Mouse (Mus musculus) heart, embryonic 12.5 days (tissue): Measurements from ENCODE around the gene Ptp4a2. TPM values are rescaled to one million over a fixed set of nuclear protein-coding genes. Genes with fewer than 3 reads are reported as not detected.

Source experiments
- ATAC-seq: fragments of 200-750 bp; cut with Nextera tagmentation; 2 replicates; pipeline ENCODE4 v1.8.0; 2017; ENCODE audit warnings: moderate TSS enrichment, moderate library complexity; ENCODE audit not compliant: insufficient number of reproducible peaks, low FRiP score
- H3K27ac ChIP-seq: fragments of 300-500 bp; sonication (generic); 2 replicates; pipeline ENCODE4 v1.5.1; 2016; ENCODE audit warnings: mild to moderate bottlenecking, moderate library complexity; ENCODE audit not compliant: poor library complexity, severe bottlenecking
- H3K27me3 ChIP-seq: fragments of 300-500 bp; sonication (generic); replicated peaks from 2 replicates; pipeline ENCODE4 v1.6.1; 2016; ENCODE audit warnings: mild to moderate bottlenecking, moderate library complexity
- H3K36me3 ChIP-seq: fragments of 300-500 bp; sonication (generic); 2 replicates; pipeline ENCODE4 v1.6.1; 2016; ENCODE audit warnings: mild to moderate bottlenecking, moderate library complexity
- H3K4me1 ChIP-seq: fragments of 300-500 bp; sonication (generic); replicated peaks from 2 replicates; pipeline ENCODE4 v1.6.1; 2016; ENCODE audit warnings: mild to moderate bottlenecking
- H3K4me2 ChIP-seq: fragments of 300-500 bp; sonication (generic); 2 replicates; pipeline ENCODE4 v1.6.1; 2016; ENCODE audit warnings: mild to moderate bottlenecking, moderate library complexity
- H3K4me3 ChIP-seq: fragments of 300-500 bp; sonication (generic); 2 replicates; pipeline ENCODE4 v1.5.1; 2016; ENCODE audit warnings: mild to moderate bottlenecking
- H3K9ac ChIP-seq: fragments of 300-500 bp; sonication (generic); 2 replicates; pipeline ENCODE4 v1.6.1; 2016; ENCODE audit warnings: mild to moderate bottlenecking, moderate library complexity
- H3K9me3 ChIP-seq: fragments of 300-500 bp; sonication (generic); replicated peaks from 2 replicates; pipeline ENCODE4 v1.6.1; 2016; ENCODE audit warnings: mild to moderate bottlenecking, moderate library complexity
- WGBS: fragments of 180-500 bp; shearing (Covaris S2); methylation state at CpG from one replicate; pipeline ENCODE4 v1.1.7; 2016; 5-methylcytosine and 5-hydroxymethylcytosine counted together
- polyA plus RNA-seq: library from polyadenylated mRNA; unstranded; fragments of >200 nt; fragmentation: Nextera tagmentation; extraction: Ambion mirVana; gene quantifications from 2 replicates; pipeline ENCODE4 v1.2.1, GENCODE M21; 2016

Ptp4a2 gene
- polyA plus RNA-seq, 1 experiment from 2014 or later = 372 TPM

- Histone ChIP-seq H3K4me3 (no peak overlapping the region), H3K9me3 (no peaks in the 10 kb centered on the region), H3K36me3 (no peaks in the 10 kb centered on the region), H3K27me3 (no peaks in the 10 kb centered on the region), H3K9ac (peak overlapping the region; percentile 39; the same call in 1 of the 2 replicates), H3K4me1 (peaks cover 56% of the 10 kb centered on the region), H3K4me2 (peak overlapping the region; percentile 39), H3K27ac (peak overlapping the region; percentile 13; the same call in 1 of the 2 replicates)
- no peak for ATAC-seq
- 78% methylated on average over 4 of the region's 4 CpGs for WGBS
These were observed 12.3 kb downstream of the Ptp4a2 start for GRCm38 (mm10) chr4:129823216-129823810.

- no peak for ATAC-seq
- H3K27ac ChIP-seq = peak overlapping the region; percentile 36; the same call in 1 of the 2 replicates
- 69% methylated on average over 3 of the region's 3 CpGs for WGBS
- no peaks in the 10 kb centered on the region for H3K27me3 ChIP-seq
- H3K4me3 ChIP-seq = no peak overlapping the region
- no peaks in the 10 kb centered on the region for H3K36me3 ChIP-seq
- no peak overlapping the region for H3K4me2 ChIP-seq
- no peak overlapping the region for H3K9ac ChIP-seq
- H3K9me3 ChIP-seq = no peaks in the 10 kb centered on the region
- H3K4me1 ChIP-seq = peaks cover 62% of the 10 kb centered on the region
These were observed 16.6 kb downstream of the Ptp4a2 start for GRCm38 (mm10) chr4:129827611-129828010.

- 11% methylated on average over 3 of the region's 3 CpGs for WGBS
- Histone ChIP-seq H3K27ac (peak overlapping the region; percentile 36; the same call in 1 of the 2 replicates), H3K36me3 (no peaks in the 10 kb centered on the region), H3K4me3 (no peak overlapping the region), H3K4me1 (peaks cover 62% of the 10 kb centered on the region), H3K27me3 (no peaks in the 10 kb centered on the region), H3K9me3 (no peaks in the 10 kb centered on the region), H3K9ac (no peak overlapping the region), H3K4me2 (peak overlapping the region; percentile 35)
- ATAC-seq = no peak
These were observed 17.1 kb downstream of the Ptp4a2 start for GRCm38 (mm10) chr4:129828081-129828480.

GRCm38 (mm10) chr4:129829799-129830198, 18.8 kb downstream of the Ptp4a2 start:
- H3K27ac ChIP-seq = no peak overlapping the region
- peaks cover 58% of the 10 kb centered on the region for H3K4me1 ChIP-seq

GRCm38 (mm10) chr4:129830343-129830944, 19.4 kb downstream of the Ptp4a2 start:
- no peak overlapping the region for H3K9ac ChIP-seq
- peaks cover 62% of the 10 kb centered on the region for H3K4me1 ChIP-seq
- H3K9me3 ChIP-seq = no peaks in the 10 kb centered on the region
- ATAC-seq = no peak
- H3K4me3 ChIP-seq = no peak overlapping the region
- H3K27ac ChIP-seq = no peak overlapping the region
- no peak overlapping the region for H3K4me2 ChIP-seq
- no peaks in the 10 kb centered on the region for H3K27me3 ChIP-seq
- H3K36me3 ChIP-seq = no peaks in the 10 kb centered on the region
- 79% methylated on average over 8 of the region's 8 CpGs for whole genome bisulfite sequencing

More at GRCm38 (mm10) chr4:129829799-129830198, 18.8 kb downstream of the Ptp4a2 start:
- no peaks in the 10 kb centered on the region for H3K9me3 ChIP-seq
- 73% methylated on average over 1 of the region's 1 CpGs for WGBS
- no peak for ATAC-seq
- no peak overlapping the region for H3K4me3 ChIP-seq
- H3K27me3 ChIP-seq = no peaks in the 10 kb centered on the region
- no peaks in the 10 kb centered on the region for H3K36me3 ChIP-seq
- no peak overlapping the region for H3K4me2 ChIP-seq
- no peak overlapping the region for H3K9ac ChIP-seq

DNA sequence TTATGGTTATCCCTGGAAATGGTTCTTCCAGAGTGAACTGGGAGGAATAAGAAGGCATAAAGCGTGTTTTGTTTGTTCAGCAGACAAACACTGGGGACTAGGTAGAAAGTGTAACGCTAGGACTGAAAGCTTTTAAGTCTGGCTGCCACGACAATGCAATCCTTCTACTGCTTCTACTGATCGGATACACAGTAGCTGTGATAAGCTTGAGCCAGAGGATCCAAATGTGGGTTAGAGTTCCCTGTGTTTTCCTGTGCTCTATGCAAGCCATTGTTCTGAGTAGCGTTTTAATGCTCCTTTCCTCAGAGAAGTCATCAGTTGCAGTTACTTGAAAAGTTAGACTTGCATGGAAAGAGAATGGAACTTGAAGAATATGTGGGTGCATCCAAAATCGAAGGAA, 23.6 kb downstream of the Ptp4a2 start:
- H3K4me2 ChIP-seq = no peak overlapping the region
- H3K27ac ChIP-seq = peak overlapping the region; percentile 32; the same call in 1 of the 2 replicates
- 48% methylated on average over 6 of the region's 6 CpGs for WGBS
- H3K4me3 ChIP-seq = no peak overlapping the region
- no peak for ATAC-seq
- 0 out of 2 replicates have a peak, but pooled peaks cover 3% of the 10 kb centered on the region for H3K36me3 ChIP-seq
- H3K9ac ChIP-seq = no peak overlapping the region; the same call in 1 of the 2 replicates
- H3K27me3 ChIP-seq = no peaks in the 10 kb centered on the region
- H3K4me1 ChIP-seq = peaks cover 38% of the 10 kb centered on the region
- no peaks in the 10 kb centered on the region for H3K9me3 ChIP-seq

DNA sequence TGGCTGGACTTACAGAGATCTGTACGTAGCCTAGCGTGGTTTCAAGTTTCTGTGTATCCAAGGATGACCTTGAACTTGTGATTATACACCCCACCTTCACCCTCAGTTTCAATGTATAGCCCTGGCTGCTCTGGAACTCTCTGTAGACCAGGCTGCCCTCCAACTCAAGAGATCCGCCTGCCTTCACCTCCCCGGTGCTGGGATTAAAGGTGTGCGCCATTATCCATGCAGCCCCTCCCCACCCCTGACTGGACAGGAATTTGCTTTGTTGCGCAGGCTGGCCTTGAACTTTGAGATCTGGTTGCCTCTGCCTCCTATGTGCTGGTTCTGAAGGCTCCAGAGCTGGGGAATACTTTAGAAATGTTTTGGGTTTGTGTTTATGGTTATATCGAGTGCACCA, 24.3 kb downstream of the Ptp4a2 start:
- Histone ChIP-seq H3K9me3 (no peaks in the 10 kb centered on the region), H3K4me3 (no peak overlapping the region), H3K9ac (no peak overlapping the region), H3K36me3 (peaks cover 9% of the 10 kb centered on the region), H3K4me1 (peaks cover 33% of the 10 kb centered on the region), H3K4me2 (no peak overlapping the region), H3K27me3 (no peaks in the 10 kb centered on the region), H3K27ac (0 out of 2 replicates have a peak overlapping the region, but pooled peaks have one; percentile 9)
- ATAC-seq = no peak
- WGBS = 89% methylated on average over 7 of the region's 7 CpGs

GRCm38 (mm10) chr4:129839866-129840555, 29.0 kb downstream of the Ptp4a2 start:
- no peak for ATAC-seq
- Histone ChIP-seq H3K9ac (no peak overlapping the region), H3K4me2 (no peak overlapping the region), H3K4me3 (no peak overlapping the region), H3K27me3 (no peaks in the 10 kb centered on the region), H3K27ac (no peak overlapping the region), H3K4me1 (peaks cover 5% of the 10 kb centered on the region; the same call in 1 of the 2 replicates), H3K36me3 (peaks cover 49% of the 10 kb centered on the region), H3K9me3 (no peaks in the 10 kb centered on the region)
- 87% methylated on average over 7 of the region's 7 CpGs for WGBS

- peaks cover 83% of the 10 kb centered on the region for H3K36me3 ChIP-seq
- no peak overlapping the region for H3K9ac ChIP-seq
- H3K4me3 ChIP-seq = no peak overlapping the region
- no peak overlapping the region for H3K27ac ChIP-seq
- H3K4me1 ChIP-seq = 0 out of 2 replicates have a peak, but pooled peaks cover 4% of the 10 kb centered on the region
- no peaks in the 10 kb centered on the region for H3K9me3 ChIP-seq
- no peaks in the 10 kb centered on the region for H3K27me3 ChIP-seq
- ATAC-seq = no peak
- no peak overlapping the region for H3K4me2 ChIP-seq
- WGBS = 89% methylated on average over 9 of the region's 9 CpGs
These were observed 35.8 kb downstream of the Ptp4a2 start for GRCm38 (mm10) chr4:129846823-129847222.

DNA sequence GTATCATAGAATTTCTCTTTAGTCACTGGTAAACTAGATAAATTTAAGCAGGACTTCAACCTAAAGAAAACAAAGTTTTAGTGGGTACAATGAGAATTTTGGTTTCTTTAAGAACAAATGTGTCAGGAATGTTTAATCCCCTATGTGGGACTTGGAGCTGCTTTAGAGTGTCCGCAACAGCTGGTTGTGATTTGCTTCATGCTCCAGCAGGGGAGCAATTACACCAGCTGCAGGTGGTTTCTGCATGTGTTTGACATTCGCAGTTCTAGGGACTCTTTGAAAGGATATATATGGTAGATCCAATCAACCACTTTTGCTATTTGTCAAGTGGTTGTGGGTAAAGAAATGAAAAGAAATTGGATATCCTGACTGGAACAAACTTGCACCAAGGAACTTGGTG, 39.5 kb downstream of the Ptp4a2 start:
- peaks cover 58% of the 10 kb centered on the region for H3K36me3 ChIP-seq
- ATAC-seq = no peak
- no peak overlapping the region for H3K4me3 ChIP-seq

GRCm38 (mm10) chr4:129851861-129852260, 40.8 kb downstream of the Ptp4a2 start:
- Histone ChIP-seq H3K27ac (0 out of 2 replicates have a peak overlapping the region, but pooled peaks have one; percentile 10), H3K36me3 (peaks cover 44% of the 10 kb centered on the region), H3K4me1 (peaks cover 19% of the 10 kb centered on the region), H3K9me3 (no peaks in the 10 kb centered on the region), H3K27me3 (no peaks in the 10 kb centered on the region), H3K4me3 (no peak overlapping the region), H3K9ac (no peak overlapping the region), H3K4me2 (no peak overlapping the region)
- whole genome bisulfite sequencing = 87% methylated on average over 3 of the region's 3 CpGs
- ATAC-seq = no peak

More for the DNA sequence above, 39.5 kb downstream of the Ptp4a2 start:
- H3K4me2 ChIP-seq = no peak overlapping the region
- peaks cover 15% of the 10 kb centered on the region for H3K4me1 ChIP-seq
- H3K27me3 ChIP-seq = no peaks in the 10 kb centered on the region
- no peak overlapping the region for H3K9ac ChIP-seq
- no peaks in the 10 kb centered on the region for H3K9me3 ChIP-seq
- H3K27ac ChIP-seq = no peak overlapping the region
- whole genome bisulfite sequencing = 88% methylated on average over 2 of the region's 2 CpGs
